Mouse (Mus musculus): Measurements from ENCODE around the gene Syna.

Gene Syna

DNA sequence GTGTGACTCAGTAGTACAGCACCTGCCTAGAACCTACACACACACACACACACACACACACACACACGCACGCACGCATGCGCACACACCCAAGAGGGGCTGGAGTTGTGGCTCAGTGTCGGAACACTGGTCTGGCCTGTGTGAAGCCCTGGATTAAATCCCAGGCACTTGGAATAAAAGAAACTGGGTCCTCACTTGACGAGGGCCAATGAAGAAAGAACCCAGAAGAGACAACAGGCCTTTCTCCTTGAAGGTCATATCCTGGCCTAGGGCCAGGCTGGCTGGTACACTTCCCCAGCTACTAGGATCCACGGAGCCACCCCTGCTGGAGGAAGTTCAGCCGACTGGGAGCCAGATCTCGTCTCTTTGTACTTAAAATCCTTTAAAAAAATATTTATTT is 28.4 kb downstream of the Syna start:
- no peak for DNase-seq (ENCODE audit: low read depth, low spot score)

DNA sequence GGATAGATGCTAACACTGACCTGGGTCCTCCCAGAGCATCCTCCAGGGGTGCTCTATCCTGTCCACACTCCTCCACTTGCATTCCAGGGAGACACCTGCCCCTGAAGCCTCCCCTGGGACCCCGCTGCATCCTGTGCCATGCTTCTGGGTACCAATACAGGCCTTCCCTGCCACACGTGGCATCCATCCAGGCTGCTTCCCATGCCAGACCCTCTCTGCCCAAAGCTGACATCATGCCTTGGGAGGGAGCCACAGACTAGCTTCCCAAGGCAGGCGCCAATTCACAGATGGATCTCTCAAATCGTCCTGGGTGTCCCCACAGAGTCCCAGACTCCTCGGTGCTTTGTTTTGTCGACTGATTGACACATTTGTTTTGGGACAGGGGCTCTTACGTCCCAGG is 29.1 kb downstream of the Syna start:
- no peak for DNase-seq (ENCODE audit: low read depth, low spot score)

- DNase-seq (ENCODE audit: low read depth, low spot score): no peak
Observed at GRCm38 (mm10) chr5:134528488-134528887, 31.5 kb downstream of the Syna start.

DNA sequence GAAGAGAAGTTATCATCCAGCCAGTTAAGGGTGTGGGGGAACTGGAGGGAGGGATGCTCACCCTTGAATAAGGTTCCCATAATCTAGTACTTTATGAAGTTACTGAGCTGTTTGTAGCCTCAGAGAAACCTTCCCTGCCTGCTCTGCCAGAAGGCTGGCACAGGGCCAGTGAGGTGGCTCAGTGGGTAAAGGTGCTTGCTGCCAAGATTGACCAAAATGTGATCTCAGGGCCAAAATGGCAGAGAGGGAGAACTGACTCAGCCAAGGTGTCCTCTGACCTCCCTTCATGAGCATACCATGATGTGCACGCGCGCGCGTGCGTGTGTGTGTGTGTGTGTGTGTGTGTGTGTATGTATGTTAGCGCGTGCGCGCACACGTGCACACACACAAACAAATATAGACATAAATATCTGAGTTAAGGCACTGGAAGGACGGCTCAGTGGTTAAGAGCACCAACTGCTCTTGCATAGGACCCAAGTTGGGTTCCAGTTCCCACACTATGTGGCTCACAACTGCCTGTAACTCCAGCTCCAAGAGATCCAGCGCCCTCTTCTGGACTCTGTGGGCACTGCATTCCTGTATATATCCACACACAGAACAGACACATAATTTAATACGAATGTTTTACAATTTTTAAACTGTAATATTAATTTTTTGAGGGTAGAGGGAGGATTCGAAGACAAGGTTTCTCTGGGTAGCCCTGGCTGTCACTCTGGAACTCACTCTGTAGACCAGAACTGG is 33.8 kb downstream of the Syna start:
- no peak for DNase-seq (ENCODE audit: low read depth, low spot score)

- DNase-seq (ENCODE audit: low read depth, low spot score): no peak
Observed at GRCm38 (mm10) chr5:134523728-134524127, 36.2 kb downstream of the Syna start.

- DNase-seq (ENCODE audit: low read depth, low spot score): no peak
Observed at GRCm38 (mm10) chr5:134522524-134522923, 37.4 kb downstream of the Syna start.

- no peak for DNase-seq (ENCODE audit: low read depth, low spot score)
Observed at GRCm38 (mm10) chr5:134521806-134522205, 38.2 kb downstream of the Syna start.

- no peak for DNase-seq (ENCODE audit: low read depth, low spot score)
Observed at GRCm38 (mm10) chr5:134521131-134521530, 38.8 kb downstream of the Syna start.

- DNase-seq (ENCODE audit: low read depth, low spot score): no peak
Observed at GRCm38 (mm10) chr5:134520120-134520519, 39.9 kb downstream of the Syna start.

GRCm38 (mm10) chr5:134519471-134519870 is 40.5 kb downstream of the Syna start:
- DNase-seq (ENCODE audit: low read depth, low spot score): no peak

DNA sequence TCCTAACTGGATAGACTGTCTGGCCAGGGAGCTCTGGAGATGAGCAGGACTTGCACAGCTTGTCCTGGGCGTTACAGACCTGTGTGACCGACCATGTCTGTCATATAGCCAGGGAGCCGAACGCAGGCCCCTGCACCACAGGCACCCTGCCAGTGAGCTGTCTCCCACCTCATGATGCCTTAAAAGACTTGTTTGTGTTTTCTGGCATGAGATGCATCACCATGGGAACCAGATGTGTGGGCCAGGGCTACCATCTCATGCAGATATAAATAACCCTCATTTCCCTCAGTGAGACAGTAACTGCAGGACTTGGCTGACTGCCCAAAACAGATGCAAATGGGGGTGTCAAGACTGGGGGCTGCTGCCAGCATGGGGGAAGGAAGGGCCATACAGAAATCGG is 47.9 kb downstream of the Syna start:
- DNase-seq (ENCODE audit: low read depth, low spot score): no peak

GRCm38 (mm10) chr5:134510266-134510665 is 49.7 kb downstream of the Syna start:
- no peak for DNase-seq (ENCODE audit: low read depth, low spot score)

GRCm38 (mm10) chr5:134508965-134509364 is 51.0 kb downstream of the Syna start:
- DNase-seq (ENCODE audit: low read depth, low spot score): no peak
